Mouse (Mus musculus): ENCODE data around the gene Tor2a. TPM values are rescaled to one million over a fixed set of nuclear protein-coding genes. Genes with fewer than 3 reads are reported as not detected.

Gene Tor2a
- polyA plus RNA-seq, 1 experiment from 2014 or later, result 71.7 TPM

GRCm38 (mm10) chr2:32788581-32788980, 31.5 kb downstream of the Tor2a start:
- H3K27ac ChIP-seq, result no peak overlapping the region
- H3K4me1 ChIP-seq, result peaks cover 6% of the 10 kb centered on the region; the same call in 1 of the 2 replicates
- no peak overlapping the region for H3K4me2 ChIP-seq
- H3K27me3 ChIP-seq, result no peaks in the 10 kb centered on the region
- H3K9me3 ChIP-seq, result no peaks in the 10 kb centered on the region
- 51% methylated on average over 2 of the region's 2 CpGs for WGBS
- H3K36me3 ChIP-seq, result peaks cover 16% of the 10 kb centered on the region
- H3K4me3 ChIP-seq, result no peak overlapping the region
- no peak for ATAC-seq (ENCODE audit: insufficient number of reproducible peaks, low FRiP score, low TSS enrichment, low read depth)
- H3K9ac ChIP-seq, result no peak overlapping the region

- no peaks in the 10 kb centered on the region for H3K9me3 ChIP-seq
- WGBS, result 67% methylated on average over 6 of the region's 6 CpGs
Observed at GRCm38 (mm10) chr2:32791297-32791696, 34.3 kb downstream of the Tor2a start.

GRCm38 (mm10) chr2:32795748-32796418, 38.8 kb downstream of the Tor2a start:
- no peak for ATAC-seq (ENCODE audit: insufficient number of reproducible peaks, low FRiP score, low TSS enrichment, low read depth)
- Histone ChIP-seq H3K4me3 (no peak overlapping the region), H3K36me3 (peaks cover 72% of the 10 kb centered on the region)

More at GRCm38 (mm10) chr2:32791297-32791696, 34.3 kb downstream of the Tor2a start:
- H3K36me3 ChIP-seq, result peaks cover 43% of the 10 kb centered on the region
- H3K4me1 ChIP-seq, result no peaks in the 10 kb centered on the region
- no peak overlapping the region for H3K27ac ChIP-seq
- no peak overlapping the region for H3K4me3 ChIP-seq
- no peak for ATAC-seq (ENCODE audit: insufficient number of reproducible peaks, low FRiP score, low TSS enrichment, low read depth)
- H3K4me2 ChIP-seq, result no peak overlapping the region
- H3K9ac ChIP-seq, result no peak overlapping the region
- no peaks in the 10 kb centered on the region for H3K27me3 ChIP-seq

GRCm38 (mm10) chr2:32798251-32798962, 41.4 kb downstream of the Tor2a start:
- Histone ChIP-seq H3K4me1 (no peaks in the 10 kb centered on the region), H3K4me3 (no peak overlapping the region), H3K9me3 (no peaks in the 10 kb centered on the region), H3K4me2 (no peak overlapping the region), H3K27me3 (no peaks in the 10 kb centered on the region), H3K27ac (no peak overlapping the region), H3K9ac (no peak overlapping the region), H3K36me3 (peaks cover 85% of the 10 kb centered on the region)
- ATAC-seq (ENCODE audit: insufficient number of reproducible peaks, low FRiP score, low TSS enrichment, low read depth), result no peak
- WGBS, result 68% methylated on average over 10 of the region's 10 CpGs

More at GRCm38 (mm10) chr2:32795748-32796418, 38.8 kb downstream of the Tor2a start:
- no peak overlapping the region for H3K9ac ChIP-seq
- H3K4me1 ChIP-seq, result no peaks in the 10 kb centered on the region
- H3K9me3 ChIP-seq, result no peaks in the 10 kb centered on the region
- no peak overlapping the region for H3K27ac ChIP-seq
- H3K27me3 ChIP-seq, result no peaks in the 10 kb centered on the region
- no peak overlapping the region for H3K4me2 ChIP-seq
- WGBS, result 86% methylated on average over 13 of the region's 13 CpGs

GRCm38 (mm10) chr2:32808816-32809566, 52.0 kb downstream of the Tor2a start:
- H3K36me3 ChIP-seq, result peaks cover 62% of the 10 kb centered on the region
- ATAC-seq (ENCODE audit: insufficient number of reproducible peaks, low FRiP score, low TSS enrichment, low read depth), result no peak

More at GRCm38 (mm10) chr2:32808816-32809566, 52.0 kb downstream of the Tor2a start:
- Histone ChIP-seq H3K4me1 (no peaks in the 10 kb centered on the region), H3K4me3 (no peak overlapping the region), H3K27ac (no peak overlapping the region), H3K27me3 (no peaks in the 10 kb centered on the region), H3K9me3 (no peaks in the 10 kb centered on the region), H3K4me2 (no peak overlapping the region), H3K9ac (no peak overlapping the region)
- WGBS, result 85% methylated on average over 14 of the region's 14 CpGs

MicroRNAs within 50 kb of the gene (microRNA counts, 519-probe panel; counts per million panel counts)
- not detected for microRNA mmu-miR-2861

Small RNAs within 50 kb of the gene (microRNA-seq; reads per million reads assigned to microRNA genes)
- gene Mir2861, result not detected
- not detected for gene Mir3960

Other genes with a start within 250 kb of the Tor2a start
- gene Fam102a, start 221.9 kb upstream of the Tor2a start, polyA plus RNA-seq (2015; fragmentation: Nextera tagmentation; extraction: Ambion mirVana), result 14.7 and 17.3 TPM in 2 replicates
- gene Dpm2, start 186.4 kb upstream of the Tor2a start, polyA plus RNA-seq (2015; fragmentation: Nextera tagmentation; extraction: Ambion mirVana), result 114 and 117 TPM in 2 replicates
- 0.12 and 0.82 TPM in 2 replicates for gene Pip5kl1, start 182.4 kb upstream of the Tor2a start, polyA plus RNA-seq (2015; fragmentation: Nextera tagmentation; extraction: Ambion mirVana)
- gene 9430097D07Rik, start 181.6 kb upstream of the Tor2a start, polyA plus RNA-seq (2015; fragmentation: Nextera tagmentation; extraction: Ambion mirVana), result not detected in 2 replicates
- 33.8 and 44.2 TPM in 2 replicates for gene St6galnac4, start 170.1 kb upstream of the Tor2a start, polyA plus RNA-seq (2015; fragmentation: Nextera tagmentation; extraction: Ambion mirVana)
- gene St6galnac6, start 157.5 kb upstream of the Tor2a start, polyA plus RNA-seq (2015; fragmentation: Nextera tagmentation; extraction: Ambion mirVana), result 24.7 and 27.1 TPM in 2 replicates
- 46.9 and 132 TPM in 2 replicates for gene Ak1, start 135.5 kb upstream of the Tor2a start, polyA plus RNA-seq (2015; fragmentation: Nextera tagmentation; extraction: Ambion mirVana)
- 64.6 and 71.5 TPM in 2 replicates for gene Eng, start 110.6 kb upstream of the Tor2a start, polyA plus RNA-seq (2015; fragmentation: Nextera tagmentation; extraction: Ambion mirVana)
- 33.5 and 34.8 TPM in 2 replicates for gene Fpgs, start 53.1 kb upstream of the Tor2a start, polyA plus RNA-seq (2015; fragmentation: Nextera tagmentation; extraction: Ambion mirVana)
- gene Cdk9, start 44.2 kb upstream of the Tor2a start, polyA plus RNA-seq (2015; fragmentation: Nextera tagmentation; extraction: Ambion mirVana), result 84.4 and 101 TPM in 2 replicates
- gene Sh2d3c, start 36.2 kb upstream of the Tor2a start, polyA plus RNA-seq (2015; fragmentation: Nextera tagmentation; extraction: Ambion mirVana), result 23.0 and 24.7 TPM in 2 replicates
- not detected in 2 replicates for gene 6330409D20Rik, start 16.2 kb upstream of the Tor2a start, polyA plus RNA-seq (2015; fragmentation: Nextera tagmentation; extraction: Ambion mirVana)
- 0.12 and 0.13 TPM in 2 replicates for gene Ttc16, start 18.4 kb downstream of the Tor2a start, polyA plus RNA-seq (2015; fragmentation: Nextera tagmentation; extraction: Ambion mirVana)
- 6.6 and 7.2 TPM in 2 replicates for gene Ptrh1, start 18.6 kb downstream of the Tor2a start, polyA plus RNA-seq (2015; fragmentation: Nextera tagmentation; extraction: Ambion mirVana)
- 0.37 and 1.0 TPM in 2 replicates for gene Cfap157, start 27.2 kb downstream of the Tor2a start, polyA plus RNA-seq (2015; fragmentation: Nextera tagmentation; extraction: Ambion mirVana)
- gene Stxbp1, start 90.0 kb downstream of the Tor2a start, polyA plus RNA-seq (2015; fragmentation: Nextera tagmentation; extraction: Ambion mirVana), result 16.7 and 17.9 TPM in 2 replicates
- 138 and 152 TPM in 2 replicates for gene Fam129b, start 118.9 kb downstream of the Tor2a start, polyA plus RNA-seq (2015; fragmentation: Nextera tagmentation; extraction: Ambion mirVana)
- gene Rpl12, start 204.3 kb downstream of the Tor2a start, polyA plus RNA-seq (2015; fragmentation: Nextera tagmentation; extraction: Ambion mirVana), result 154 and 176 TPM in 2 replicates
- 11.3 and 12.0 TPM in 2 replicates for gene Lrsam1, start 204.4 kb downstream of the Tor2a start, polyA plus RNA-seq (2015; fragmentation: Nextera tagmentation; extraction: Ambion mirVana)
- gene Slc2a8, start 224.8 kb downstream of the Tor2a start, polyA plus RNA-seq (2015; fragmentation: Nextera tagmentation; extraction: Ambion mirVana), result 22.1 and 22.4 TPM in 2 replicates